Mouse (Mus musculus) embryonic fibroblast, embryonic 13.5 days (primary cell): ENCODE measurements around the gene Garnl3. TPM values are rescaled to one million over a fixed set of nuclear protein-coding genes. Genes with fewer than 3 reads are reported as not detected.

Source experiments
- H3K27ac ChIP-seq: 2 replicates; pipeline ENCODE4 v1.5.1; 2012; ENCODE audit warnings: low read length, control low read depth, inconsistent platforms; ENCODE audit not compliant: insufficient read depth
- H3K4me1 ChIP-seq: 2 replicates; pipeline ENCODE4 v1.6.1; 2011; ENCODE audit warnings: low read length; ENCODE audit not compliant: control insufficient read depth, insufficient read depth
- H3K4me3 ChIP-seq: 2 replicates; pipeline ENCODE4 v1.5.1; 2011; ENCODE audit warnings: mild to moderate bottlenecking, control low read depth, low read length; ENCODE audit not compliant: insufficient read depth
- CTCF ChIP-seq: IDR thresholded peaks from 2 replicates; pipeline ENCODE4 v1.5.1; 2011; ENCODE audit warnings: mild to moderate bottlenecking, control low read depth, low read length, moderate library complexity, borderline replicate concordance; ENCODE audit not compliant: insufficient read depth
- POLR2A ChIP-seq: IDR thresholded peaks from 2 replicates; pipeline ENCODE4 v1.6.1; 2011; ENCODE audit warnings: low read depth, mild to moderate bottlenecking, control low read depth, low read length, moderate library complexity
- polyA plus RNA-seq: library from polyadenylated mRNA; stranded (reverse); fragments of >200 nt; gene quantifications from 2 replicates; pipeline ENCODE4 v1.2.4, GENCODE M21; 2011; ENCODE audit warnings: low read depth; ENCODE audit not compliant: missing spikeins, insufficient read length

Garnl3 gene
- polyA plus RNA-seq, 1 experiment, result 11.9 TPM

- H3K4me3 ChIP-seq, result peak overlapping the region; percentile 76
- peaks cover 9% of the 10 kb centered on the region; the same call in 1 of the 2 replicates for H3K4me1 ChIP-seq
- TF ChIP-seq CTCF (no peak), POLR2A (peak; percentile 4; the same call in 1 of the 2 replicates)
- H3K27ac ChIP-seq, result peak overlapping the region; percentile 72
These were observed 169.2 kb downstream of the Garnl3 start for GRCm38 (mm10) chr2:32962062-32962874.

GRCm38 (mm10) chr2:32961192-32961995 lies 170.1 kb downstream of the Garnl3 start, which contains the start of the genes Rpl12 and Lrsam1:
Rpl12 (plus strand) TSS chr2:32961559.
Lrsam1 (minus strand) TSS chr2:32961614.
- TF ChIP-seq CTCF (no peak), POLR2A (peak; percentile 90)
- Histone ChIP-seq H3K27ac (peak within 1 kb of the TSS; percentile 72), H3K4me3 (peak within 1 kb of the TSS; percentile 76), H3K4me1 (peaks cover 8% of the 10 kb centered on the region; the same call in 1 of the 2 replicates)

GRCm38 (mm10) chr2:32960273-32960672 lies 171.2 kb downstream of the Garnl3 start:
- no peak overlapping the region for H3K27ac ChIP-seq
- H3K4me1 ChIP-seq, result peaks cover 5% of the 10 kb centered on the region; the same call in 1 of the 2 replicates
- no peak for TF ChIP-seq CTCF
- no peak for TF ChIP-seq POLR2A
- peak overlapping the region; percentile 76 for H3K4me3 ChIP-seq

GRCm38 (mm10) chr2:32957344-32957743 lies 174.1 kb downstream of the Garnl3 start:
- Histone ChIP-seq H3K27ac (no peak overlapping the region), H3K4me1 (no peaks in the 10 kb centered on the region), H3K4me3 (no peak overlapping the region)

GRCm38 (mm10) chr2:32954581-32954980 lies 176.9 kb downstream of the Garnl3 start:
- Histone ChIP-seq H3K4me3 (no peak overlapping the region), H3K4me1 (no peaks in the 10 kb centered on the region), H3K27ac (no peak overlapping the region)
- TF ChIP-seq POLR2A (no peak), CTCF (no peak)

More at GRCm38 (mm10) chr2:32957344-32957743, 174.1 kb downstream of the Garnl3 start:
- TF ChIP-seq POLR2A, result no peak
- TF ChIP-seq CTCF, result no peak

- Histone ChIP-seq H3K4me3 (no peak overlapping the region), H3K4me1 (no peaks in the 10 kb centered on the region), H3K27ac (no peak overlapping the region)
- TF ChIP-seq CTCF, result no peak
- no peak for TF ChIP-seq POLR2A
These were observed 184.0 kb downstream of the Garnl3 start for GRCm38 (mm10) chr2:32947454-32947853.

GRCm38 (mm10) chr2:32940483-32940882 lies 191.0 kb downstream of the Garnl3 start:
- Histone ChIP-seq H3K4me3 (no peak overlapping the region), H3K27ac (no peak overlapping the region), H3K4me1 (no peaks in the 10 kb centered on the region)
- TF ChIP-seq CTCF (no peak), POLR2A (no peak)

- no peak overlapping the region for H3K4me3 ChIP-seq
- no peak overlapping the region for H3K27ac ChIP-seq
- no peaks in the 10 kb centered on the region for H3K4me1 ChIP-seq
- TF ChIP-seq POLR2A (no peak), CTCF (no peak)
These were observed 192.0 kb downstream of the Garnl3 start for GRCm38 (mm10) chr2:32939418-32939817.

- no peak overlapping the region for H3K27ac ChIP-seq
- H3K4me1 ChIP-seq, result no peaks in the 10 kb centered on the region
- TF ChIP-seq CTCF, result no peak
- no peak for TF ChIP-seq POLR2A
- no peak overlapping the region for H3K4me3 ChIP-seq
These were observed 192.7 kb downstream of the Garnl3 start for GRCm38 (mm10) chr2:32938741-32939140.

Other genes with a start within 250 kb of the Garnl3 start
- gene Rpl12, start 170.1 kb downstream of the Garnl3 start, polyA plus RNA-seq, result 64.0 and 65.9 TPM in 2 replicates
- gene Lrsam1, start 170.0 kb downstream of the Garnl3 start, polyA plus RNA-seq, result 15.3 and 18.5 TPM in 2 replicates
- 5.9 and 7.0 TPM in 2 replicates for gene Slc2a8, start 149.6 kb downstream of the Garnl3 start, polyA plus RNA-seq
- gene Angptl2, start 84.4 kb upstream of the Garnl3 start, polyA plus RNA-seq, result 116 and 161 TPM in 2 replicates
- gene Ralgps1, start 239.8 kb upstream of the Garnl3 start, polyA plus RNA-seq, result 4.0 and 4.1 TPM in 2 replicates